Mouse (Mus musculus) embryonic facial prominence, embryonic 13.5 days (tissue): ENCODE measurements around the gene Ssh2. TPM values are rescaled to one million over a fixed set of nuclear protein-coding genes. Genes with fewer than 3 reads are reported as not detected.

Experiments used
- ATAC-seq: fragments of 200-750 bp; cut with Nextera tagmentation; 2 replicates; pipeline ENCODE4 v1.8.0; 2017; ENCODE audit warnings: low read depth; ENCODE audit not compliant: insufficient number of reproducible peaks, insufficient read depth, low FRiP score, low TSS enrichment
- H3K27ac ChIP-seq: fragments of 300-500 bp; sonication (generic); 2 replicates; pipeline ENCODE4 v1.5.1; 2015; ENCODE audit warnings: moderate library complexity, mild to moderate bottlenecking, inconsistent platforms
- H3K27me3 ChIP-seq: fragments of 300-500 bp; sonication (generic); 2 replicates; pipeline ENCODE4 v1.6.1; 2015; ENCODE audit warnings: mild to moderate bottlenecking, inconsistent platforms
- H3K36me3 ChIP-seq: fragments of 300-500 bp; sonication (generic); 2 replicates; pipeline ENCODE4 v1.6.1; 2015; ENCODE audit warnings: mild to moderate bottlenecking, inconsistent platforms
- H3K4me1 ChIP-seq: fragments of 300-500 bp; sonication (generic); 2 replicates; pipeline ENCODE4 v1.6.1; 2015; ENCODE audit warnings: inconsistent platforms
- H3K4me2 ChIP-seq: fragments of 300-500 bp; sonication (generic); 2 replicates; pipeline ENCODE4 v1.6.1; 2015; ENCODE audit warnings: moderate library complexity, mild to moderate bottlenecking, inconsistent platforms
- H3K4me3 ChIP-seq: fragments of 300-500 bp; sonication (generic); 2 replicates; pipeline ENCODE4 v1.5.1; 2015; ENCODE audit warnings: mild to moderate bottlenecking, inconsistent platforms
- H3K9ac ChIP-seq: fragments of 300-500 bp; sonication (generic); 2 replicates; pipeline ENCODE4 v1.6.1; 2015; ENCODE audit warnings: mild to moderate bottlenecking, inconsistent platforms
- H3K9me3 ChIP-seq: fragments of 300-500 bp; sonication (generic); 2 replicates; pipeline ENCODE4 v1.6.1; 2016; ENCODE audit warnings: inconsistent platforms
- WGBS: fragments of 180-500 bp; shearing (Covaris S2); methylation state at CpG from one replicate; pipeline ENCODE4 v1.1.7; 2015; ENCODE audit warnings: mixed read lengths; 5-methylcytosine and 5-hydroxymethylcytosine counted together
- polyA plus RNA-seq: library from polyadenylated mRNA; unstranded; fragments of >200 nt; fragmentation: Nextera tagmentation; extraction: Ambion mirVana; gene quantifications from 2 replicates; pipeline ENCODE4 v1.2.1, GENCODE M21; 2015

Ssh2 gene
- polyA plus RNA-seq, 1 experiment from 2014 or later = 8.5 TPM

GRCm38 (mm10) chr11:77495507-77495906 is 279.4 kb downstream of the Ssh2 start:
- H3K27ac ChIP-seq = no peak overlapping the region
- H3K36me3 ChIP-seq = peaks cover 14% of the 10 kb centered on the region
- no peaks in the 10 kb centered on the region for H3K9me3 ChIP-seq
- no peaks in the 10 kb centered on the region for H3K27me3 ChIP-seq
- H3K4me3 ChIP-seq = no peak overlapping the region
- peaks cover 60% of the 10 kb centered on the region for H3K4me1 ChIP-seq
- H3K4me2 ChIP-seq = 0 out of 2 replicates have a peak overlapping the region, but pooled peaks have one; percentile 98
- no peak for ATAC-seq
- H3K9ac ChIP-seq = no peak overlapping the region

DNA sequence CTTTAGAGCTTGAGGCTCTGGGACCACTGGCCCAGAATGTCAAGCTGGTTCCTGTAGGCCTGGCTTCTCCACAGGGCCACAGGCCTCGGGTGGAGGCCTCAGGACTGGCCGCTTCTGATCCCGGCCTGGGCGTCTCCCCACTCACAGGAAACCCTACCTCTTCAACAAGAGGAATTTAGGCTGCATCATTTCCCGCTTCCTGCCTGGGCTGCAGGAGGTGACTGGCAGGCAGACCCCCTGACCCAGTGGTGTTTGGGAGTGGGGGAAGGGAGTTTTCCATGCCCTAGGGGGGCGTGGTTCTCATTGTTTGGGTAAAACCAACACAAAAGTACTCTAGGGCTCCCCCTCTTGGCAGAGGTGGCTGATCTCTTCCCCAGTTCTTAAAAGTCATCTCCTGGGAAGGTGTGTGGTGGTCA is 281.3 kb downstream of the Ssh2 start:
- Histone ChIP-seq H3K4me3 (no peak overlapping the region), H3K27me3 (no peaks in the 10 kb centered on the region), H3K9me3 (no peaks in the 10 kb centered on the region), H3K9ac (peak overlapping the region; percentile 46; the same call in 1 of the 2 replicates), H3K36me3 (peaks cover 24% of the 10 kb centered on the region), H3K27ac (peak overlapping the region; percentile 30; the same call in 1 of the 2 replicates), H3K4me1 (peaks cover 51% of the 10 kb centered on the region), H3K4me2 (no peak overlapping the region)
- WGBS = 26% methylated on average over 6 of the region's 6 CpGs
- no peak for ATAC-seq

- 48% methylated on average over 4 of the region's 4 CpGs for WGBS
- H3K27ac ChIP-seq = 0 out of 2 replicates have a peak overlapping the region, but pooled peaks have one; percentile 30
Measured at GRCm38 (mm10) chr11:77497851-77498250, 281.8 kb downstream of the Ssh2 start.

DNA sequence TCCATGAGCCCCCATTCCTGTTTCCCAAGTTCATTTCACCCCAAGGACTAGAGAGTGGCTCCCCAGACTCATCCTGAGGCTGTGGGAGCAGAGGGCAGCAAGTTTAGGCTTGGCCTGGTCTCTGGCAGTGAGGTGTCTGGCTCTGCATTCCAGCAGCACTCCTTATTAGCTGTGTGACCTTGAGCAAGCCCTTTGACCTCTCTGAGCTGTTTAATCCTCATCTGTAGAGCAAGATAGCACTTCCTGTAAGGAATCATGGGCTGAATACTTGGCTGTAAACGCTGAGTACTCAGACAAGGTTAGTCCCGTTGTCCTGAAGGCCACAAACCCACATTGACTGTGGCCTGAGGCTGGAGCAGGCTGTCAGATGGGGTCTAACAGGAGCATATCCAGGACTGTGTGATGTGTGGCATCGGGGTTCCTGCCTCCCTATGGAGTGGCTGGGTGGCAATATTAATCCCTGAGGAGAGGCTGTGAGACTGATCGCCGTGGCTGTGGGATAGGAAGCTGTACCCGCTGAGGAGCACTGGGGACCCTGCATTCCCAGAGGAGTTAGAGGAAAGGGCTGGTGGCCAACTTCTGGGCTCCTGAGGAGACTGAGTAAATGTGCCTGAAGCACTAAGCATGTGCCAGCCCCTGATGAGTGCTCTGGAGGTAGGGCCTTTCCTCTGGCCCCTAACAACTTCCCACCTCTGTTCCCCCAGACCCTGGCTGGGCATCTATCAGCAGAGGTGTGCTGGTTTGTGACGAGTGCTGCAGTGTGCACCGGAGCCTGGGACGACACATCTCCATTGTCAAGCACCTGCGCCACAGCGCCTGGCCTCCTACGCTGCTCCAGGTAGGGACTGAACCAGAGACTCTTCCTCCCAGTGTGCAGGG is 282.4 kb downstream of the Ssh2 start:
- Histone ChIP-seq H3K4me1 (peaks cover 56% of the 10 kb centered on the region), H3K27me3 (no peaks in the 10 kb centered on the region), H3K4me3 (no peak overlapping the region), H3K27ac (no peak overlapping the region), H3K4me2 (no peak overlapping the region), H3K9me3 (no peaks in the 10 kb centered on the region), H3K36me3 (peaks cover 36% of the 10 kb centered on the region), H3K9ac (0 out of 2 replicates have a peak overlapping the region, but pooled peaks have one; percentile 37)
- 68% methylated on average over 12 of the region's 12 CpGs for WGBS
- no peak for ATAC-seq

More at GRCm38 (mm10) chr11:77497851-77498250, 281.8 kb downstream of the Ssh2 start:
- Histone ChIP-seq H3K4me1 (peaks cover 50% of the 10 kb centered on the region), H3K4me2 (no peak overlapping the region), H3K27me3 (no peaks in the 10 kb centered on the region), H3K4me3 (no peak overlapping the region), H3K9me3 (no peaks in the 10 kb centered on the region), H3K36me3 (peaks cover 29% of the 10 kb centered on the region), H3K9ac (0 out of 2 replicates have a peak overlapping the region, but pooled peaks have one; percentile 37)
- ATAC-seq = no peak

- WGBS = 83% methylated on average over 7 of the region's 7 CpGs
Measured at GRCm38 (mm10) chr11:77499354-77499753, 283.3 kb downstream of the Ssh2 start.

GRCm38 (mm10) chr11:77500361-77501325 is 284.6 kb downstream of the Ssh2 start:
- peaks cover 42% of the 10 kb centered on the region for H3K4me1 ChIP-seq
- no peak for ATAC-seq
- no peaks in the 10 kb centered on the region for H3K9me3 ChIP-seq
- 82% methylated on average over 17 of the region's 17 CpGs for WGBS
- no peak overlapping the region; the same call in 1 of the 2 replicates for H3K27ac ChIP-seq
- no peak overlapping the region for H3K9ac ChIP-seq
- H3K4me2 ChIP-seq = no peak overlapping the region
- H3K27me3 ChIP-seq = no peaks in the 10 kb centered on the region
- H3K4me3 ChIP-seq = no peak overlapping the region
- H3K36me3 ChIP-seq = peaks cover 57% of the 10 kb centered on the region

More at GRCm38 (mm10) chr11:77499354-77499753, 283.3 kb downstream of the Ssh2 start:
- Histone ChIP-seq H3K36me3 (peaks cover 44% of the 10 kb centered on the region), H3K27me3 (no peaks in the 10 kb centered on the region), H3K4me3 (no peak overlapping the region), H3K9ac (no peak overlapping the region), H3K4me1 (peaks cover 53% of the 10 kb centered on the region), H3K9me3 (no peaks in the 10 kb centered on the region), H3K4me2 (no peak overlapping the region), H3K27ac (no peak overlapping the region)
- no peak for ATAC-seq

- 25% methylated on average over 5 of the region's 5 CpGs for WGBS
- Histone ChIP-seq H3K9ac (no peak overlapping the region), H3K4me2 (no peak overlapping the region), H3K36me3 (peaks cover 65% of the 10 kb centered on the region), H3K4me3 (no peak overlapping the region), H3K4me1 (peaks cover 42% of the 10 kb centered on the region), H3K27ac (no peak overlapping the region), H3K27me3 (no peaks in the 10 kb centered on the region), H3K9me3 (no peaks in the 10 kb centered on the region)
- ATAC-seq = no peak
Measured at GRCm38 (mm10) chr11:77501392-77501791, 285.3 kb downstream of the Ssh2 start.

DNA sequence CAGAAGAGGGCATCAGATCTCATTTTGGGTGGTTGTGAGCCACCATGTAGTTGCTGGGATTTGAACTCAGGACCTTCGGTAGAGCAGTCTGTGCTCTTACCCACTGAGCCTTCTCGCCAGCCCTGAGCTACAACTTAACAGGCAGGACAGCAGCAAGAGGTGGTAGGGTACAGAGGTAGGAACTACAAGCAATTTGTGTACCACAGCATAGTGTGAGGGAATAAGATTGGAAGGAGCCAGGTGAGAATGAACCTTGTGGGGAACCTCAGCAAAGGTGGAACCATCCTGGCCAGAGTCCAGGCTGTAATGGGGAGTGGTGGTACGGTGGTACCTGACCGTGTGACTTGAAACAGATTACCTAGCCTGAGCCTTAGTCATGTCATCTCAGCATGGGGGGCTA is 285.9 kb downstream of the Ssh2 start:
- Histone ChIP-seq H3K27ac (no peak overlapping the region), H3K9ac (no peak overlapping the region), H3K36me3 (peaks cover 71% of the 10 kb centered on the region), H3K4me1 (peaks cover 44% of the 10 kb centered on the region), H3K4me3 (no peak overlapping the region), H3K4me2 (no peak overlapping the region), H3K9me3 (no peaks in the 10 kb centered on the region), H3K27me3 (no peaks in the 10 kb centered on the region)
- 93% methylated on average over 4 of the region's 4 CpGs for WGBS
- ATAC-seq = no peak

GRCm38 (mm10) chr11:77502481-77502880 is 286.4 kb downstream of the Ssh2 start:
- Histone ChIP-seq H3K27ac (no peak overlapping the region), H3K36me3 (peaks cover 75% of the 10 kb centered on the region), H3K4me3 (no peak overlapping the region), H3K9ac (peak overlapping the region; percentile 21; the same call in 1 of the 2 replicates), H3K4me1 (peaks cover 41% of the 10 kb centered on the region), H3K9me3 (no peaks in the 10 kb centered on the region), H3K27me3 (no peaks in the 10 kb centered on the region), H3K4me2 (no peak overlapping the region)
- no peak for ATAC-seq
- 82% methylated on average over 6 of the region's 6 CpGs for WGBS

DNA sequence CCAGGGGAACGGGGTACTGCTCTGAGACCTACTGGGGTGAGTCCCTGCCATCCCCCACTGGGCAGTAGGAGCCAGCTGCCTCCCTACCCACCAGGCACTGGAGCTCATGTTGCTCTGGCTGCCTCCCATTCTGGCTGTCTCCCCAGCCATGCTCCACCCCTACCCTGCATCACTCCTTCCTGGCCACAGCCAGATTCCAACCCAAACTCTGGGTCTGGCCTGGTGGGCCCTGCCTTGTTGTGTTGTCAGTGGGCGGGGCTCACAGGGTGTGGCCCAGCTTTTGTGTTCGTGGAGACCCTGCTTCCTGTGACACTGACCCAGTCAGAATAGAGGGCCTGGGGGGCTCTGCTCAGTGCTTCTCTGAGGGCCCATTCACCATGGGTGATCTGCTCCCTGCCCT is 287.4 kb downstream of the Ssh2 start:
- no peak for ATAC-seq
- peaks cover 80% of the 10 kb centered on the region for H3K36me3 ChIP-seq
- peak overlapping the region; percentile 18; the same call in 1 of the 2 replicates for H3K27ac ChIP-seq
- no peaks in the 10 kb centered on the region for H3K9me3 ChIP-seq
- H3K4me1 ChIP-seq = peaks cover 39% of the 10 kb centered on the region
- H3K4me2 ChIP-seq = no peak overlapping the region
- WGBS = 57% methylated on average over 3 of the region's 3 CpGs
- peak overlapping the region; percentile 21; the same call in 1 of the 2 replicates for H3K9ac ChIP-seq
- no peaks in the 10 kb centered on the region for H3K27me3 ChIP-seq
- no peak overlapping the region for H3K4me3 ChIP-seq

GRCm38 (mm10) chr11:77504377-77504776 is 288.3 kb downstream of the Ssh2 start:
- H3K9ac ChIP-seq = no peak overlapping the region; the same call in 1 of the 2 replicates
- no peaks in the 10 kb centered on the region for H3K27me3 ChIP-seq
- WGBS = 95% methylated on average over 19 of the region's 19 CpGs
- H3K4me2 ChIP-seq = no peak overlapping the region
- no peak overlapping the region for H3K4me3 ChIP-seq
- peaks cover 84% of the 10 kb centered on the region for H3K36me3 ChIP-seq
- H3K4me1 ChIP-seq = peaks cover 45% of the 10 kb centered on the region
- H3K9me3 ChIP-seq = no peaks in the 10 kb centered on the region
- no peak for ATAC-seq
- H3K27ac ChIP-seq = no peak overlapping the region
